Mouse (Mus musculus): ENCODE measurements around the gene Entpd7. TPM values are rescaled to one million over a fixed set of nuclear protein-coding genes. Genes with fewer than 3 reads are reported as not detected.

Gene Entpd7
- total RNA-seq, 2 experiments from 2014 or later: 24.6 to 25.7 TPM

Other genes starting within 250 kb of the Entpd7 start
- 10 to 100 TPM; 39.3 to 40.4 TPM for gene Cnnm1, start 249.2 kb upstream of the Entpd7 start, total RNA-seq (2021)
- 100 to 1,000 TPM; 213 to 228 TPM for gene Got1, start 165.1 kb upstream of the Entpd7 start, total RNA-seq (2021)
- gene Nkx2-3, start 77.3 kb upstream of the Entpd7 start, total RNA-seq (2021): not detected
- 10 to 100 TPM; 34.7 to 38.3 TPM for gene Slc25a28, start 14.8 kb upstream of the Entpd7 start, total RNA-seq (2021)
- gene Cutc, start 63.3 kb downstream of the Entpd7 start, total RNA-seq (2021): 1 to 10 TPM; 3.1 to 3.7 TPM
- gene Cox15, start 63.3 kb downstream of the Entpd7 start, total RNA-seq (2021): 10 to 100 TPM; 17.6 to 22.1 TPM
- under 1 TPM; 0.16 to 0.32 TPM for gene Abcc2, start 92.5 kb downstream of the Entpd7 start, total RNA-seq (2021)

Measured in left cerebral cortex, postnatal 10 days (tissue).